Mouse (Mus musculus): ENCODE results near the gene Sorcs2.

The Sorcs2 gene

GRCm38 (mm10) chr5:36356659-36357058 is 41.3 kb downstream of the Sorcs2 start:
- DNase-seq = no peak

- no peak for DNase-seq
Observed at GRCm38 (mm10) chr5:36355683-36356082, 42.3 kb downstream of the Sorcs2 start.

- no peak for DNase-seq
Observed at GRCm38 (mm10) chr5:36353679-36354078, 44.3 kb downstream of the Sorcs2 start.

GRCm38 (mm10) chr5:36353194-36353593 is 44.7 kb downstream of the Sorcs2 start:
- no peak for DNase-seq

- DNase-seq = no peak
Observed at GRCm38 (mm10) chr5:36346698-36347097, 51.2 kb downstream of the Sorcs2 start.

GRCm38 (mm10) chr5:36339283-36339682 is 58.7 kb downstream of the Sorcs2 start:
- DNase-seq = no peak

- DNase-seq = no peak
Observed at GRCm38 (mm10) chr5:36336252-36336651, 61.7 kb downstream of the Sorcs2 start.

GRCm38 (mm10) chr5:36335661-36336060 is 62.3 kb downstream of the Sorcs2 start:
- DNase-seq = no peak

- DNase-seq = no peak
Observed at GRCm38 (mm10) chr5:36334227-36334626, 63.7 kb downstream of the Sorcs2 start.

GRCm38 (mm10) chr5:36330472-36331155 is 67.3 kb downstream of the Sorcs2 start:
- DNase-seq = no peak

GRCm38 (mm10) chr5:36326057-36327010 is 71.6 kb downstream of the Sorcs2 start:
- no peak for DNase-seq

- no peak for DNase-seq
Observed at GRCm38 (mm10) chr5:36324140-36324572, 73.8 kb downstream of the Sorcs2 start.

- peak; percentile 68 for DNase-seq
Observed at GRCm38 (mm10) chr5:36323526-36323925, 74.4 kb downstream of the Sorcs2 start.

GRCm38 (mm10) chr5:36321581-36321980 is 76.4 kb downstream of the Sorcs2 start:
- no peak for DNase-seq

GRCm38 (mm10) chr5:36320667-36321066 is 77.3 kb downstream of the Sorcs2 start:
- DNase-seq = no peak

GRCm38 (mm10) chr5:36317641-36318368 is 80.1 kb downstream of the Sorcs2 start:
- DNase-seq = no peak

GRCm38 (mm10) chr5:36315106-36315505 is 82.8 kb downstream of the Sorcs2 start:
- DNase-seq = no peak

- peak; percentile 39 for DNase-seq
Observed at GRCm38 (mm10) chr5:36313353-36314079, 84.4 kb downstream of the Sorcs2 start.

- DNase-seq = no peak
Observed at GRCm38 (mm10) chr5:36312926-36313325, 85.0 kb downstream of the Sorcs2 start.

GRCm38 (mm10) chr5:36304299-36304980 is 93.5 kb downstream of the Sorcs2 start:
- no peak for DNase-seq

GRCm38 (mm10) chr5:36301166-36301565 is 96.8 kb downstream of the Sorcs2 start:
- DNase-seq = no peak

GRCm38 (mm10) chr5:36298049-36298448 is 99.9 kb downstream of the Sorcs2 start:
- peak; percentile 39 for DNase-seq

Data from liver (tissue).